ENCODE assay signal across 9 mouse cellular contexts in genomic region chr9:63133659-63134058, GRCm38 (mm10). TPM values are rescaled to one million over a fixed set of nuclear protein-coding genes. Genes with fewer than 3 reads are reported as not detected.
DNase-seq lines count a peak whose midpoint lies in the region; ATAC-seq and TF ChIP-seq lines count a peak whose summit lies in the region.
"Had no signal": no experiment of that assay in that cellular context is flagged by ENCODE, and none has a peak within 500 bp of the region (broad histone marks: within the 10 kb centered on the region; RNA-seq: fewer than 3 reads in every experiment).

No protein-coding gene starts in this region.

- peak overlapping the region; percentile 33 for H3K4me3 ChIP-seq in lung, embryonic 15.5 days
- peak overlapping the region; percentile 42 for H3K4me3 ChIP-seq in embryonic fibroblast, embryonic 13.5 days (ENCODE audit: insufficient read depth, low read length)
- peak overlapping the region; percentile 2; the same call in 1 of the 2 replicates for H3K4me3 ChIP-seq in limb, embryonic 11.5 days (ENCODE audit: low read depth, low read length)
- peak overlapping the region; percentile 26 for H3K4me3 ChIP-seq in olfactory bulb, adult 2 months (ENCODE audit: insufficient read depth, low read depth, low read length)

- TF ChIP-seq CTCF in embryonic fibroblast, embryonic 13.5 days (IDR thresholded peaks at IDR 0.05; ENCODE audit: borderline replicate concordance, insufficient read depth, low read length), result no peak
- no peak for TF ChIP-seq CTCF in olfactory bulb, adult 2 months (IDR thresholded peaks at IDR 0.05; ENCODE audit: insufficient read depth, low read depth, low read length)

- peaks cover 39% of the 10 kb centered on the region for H3K4me1 ChIP-seq in lung, embryonic 15.5 days
- peaks cover 8% of the 10 kb centered on the region; the same call in 1 of the 2 replicates for H3K4me1 ChIP-seq in embryonic fibroblast, embryonic 13.5 days (ENCODE audit: control insufficient read depth, insufficient read depth, low read length)
- H3K4me1 ChIP-seq in limb, embryonic 11.5 days (ENCODE audit: control insufficient read depth, insufficient read depth, low read length), result peaks cover 9% of the 10 kb centered on the region
- H3K4me1 ChIP-seq in olfactory bulb, adult 2 months (ENCODE audit: control insufficient read depth, insufficient read depth, low read length), result peaks cover 15% of the 10 kb centered on the region

- no peaks in the 10 kb centered on the region for H3K36me3 ChIP-seq in lung, embryonic 15.5 days
- no peaks in the 10 kb centered on the region for H3K36me3 ChIP-seq in limb, embryonic 11.5 days (ENCODE audit: control insufficient read depth, insufficient read depth, low read length)

- H3K27ac ChIP-seq in lung, embryonic 15.5 days, result no peak overlapping the region
- no peak overlapping the region for H3K27ac ChIP-seq in embryonic fibroblast, embryonic 13.5 days (ENCODE audit: insufficient read depth, low read length)
- no peak overlapping the region for H3K27ac ChIP-seq in limb, embryonic 11.5 days (replicated peaks; ENCODE audit: low read depth, low read length)
- no peak overlapping the region for H3K27ac ChIP-seq in olfactory bulb, adult 2 months (ENCODE audit: insufficient read depth, low read depth, low read length)

- WGBS in lung, embryonic 15.5 days, result 8% methylated on average over 6 of the region's 6 CpGs
- WGBS in limb, embryonic 11.5 days, result 11% methylated on average over 6 of the region's 6 CpGs
- 14% methylated on average over 6 of the region's 6 CpGs for WGBS in olfactory bulb, adult 2 months

- ATAC-seq in lung, embryonic 15.5 days (ENCODE audit: borderline replicate concordance, extremely low read depth, low FRiP score, low TSS enrichment), result no peak
- ATAC-seq in limb, embryonic 11.5 days (ENCODE audit: insufficient number of reproducible peaks, low FRiP score, low TSS enrichment, low read depth), result no peak

- no peaks in the 10 kb centered on the region for H3K9me3 ChIP-seq in lung, embryonic 15.5 days
- no peaks in the 10 kb centered on the region for H3K9me3 ChIP-seq in limb, embryonic 11.5 days (ENCODE audit: control insufficient read depth, low read length)

- no peak overlapping the region for H3K9ac ChIP-seq in lung, embryonic 15.5 days
- H3K9ac ChIP-seq in limb, embryonic 11.5 days (ENCODE audit: low read length), result no peak overlapping the region

- peaks cover 48% of the 10 kb centered on the region for H3K27me3 ChIP-seq in lung, embryonic 15.5 days
- H3K27me3 ChIP-seq in limb, embryonic 11.5 days (ENCODE audit: control insufficient read depth, insufficient read depth, low read length), result peaks cover 44% of the 10 kb centered on the region

- no peak for TF ChIP-seq POLR2A in embryonic fibroblast, embryonic 13.5 days (IDR thresholded peaks at IDR 0.05; ENCODE audit: low read depth, low read length)
- no peak for TF ChIP-seq POLR2A in olfactory bulb, adult 2 months (IDR thresholded peaks at IDR 0.05; ENCODE audit: insufficient read depth, low read depth, low read length)

- peak overlapping the region; percentile 61 for H3K4me2 ChIP-seq in lung, embryonic 15.5 days
- H3K4me2 ChIP-seq in limb, embryonic 11.5 days (ENCODE audit: low read depth, severe bottlenecking), result peak overlapping the region; percentile 40

- DNase-seq in lung, postnatal 36 days, result no peak
- DNase-seq in limb, embryonic 11.5 days (ENCODE audit: low spot score), result no peak
- DNase-seq in urinary bladder, adult 2 months (ENCODE audit: low spot score), result no peak
- no peak for DNase-seq in cerebellum, adult 18-20 months
- DNase-seq: spleen, adult 18-20 months had no signal

RNA-seq across cellular contexts. Expression of gene Skor1, which starts 15.1 kb away (rescaled TPM):
- polyA plus RNA-seq in lung, embryonic 15.5 days (2015; fragmentation: Nextera tagmentation; extraction: Ambion mirVana), result not detected in 2 replicates
- not detected in 2 replicates for polyA plus RNA-seq in embryonic fibroblast, embryonic 13.5 days (2011; ENCODE audit: insufficient read length, low read depth, missing spikeins)
- polyA plus RNA-seq in limb, embryonic 11.5 days (2014; fragmentation: Nextera tagmentation; extraction: Ambion mirVana), result 0.12 TPM in 1 of 2 replicates, not detected in the other
- not detected in 2 replicates for polyA plus RNA-seq in olfactory bulb, adult 2 months (2012; ENCODE audit: insufficient read depth, insufficient read length, low replicate concordance, missing spikeins)
- 0.06 and 0.07 TPM in 2 replicates for polyA plus RNA-seq in urinary bladder, adult 2 months (2012; rRNA removed)
- polyA plus RNA-seq: inflammation-experienced regulatory T-cells, adult 6 months had no signal
